Mouse (Mus musculus): ENCODE results near the gene Stab1.

- TF ChIP-seq CTCF (IDR thresholded peaks at IDR 0.05; ENCODE audit: low read depth) (no peak), EP300 (IDR thresholded peaks at IDR 0.05; ENCODE audit: low read depth) (no peak)
Measured at GRCm38 (mm10) chr14:31205244-31205561, 36.8 kb upstream of the Stab1 start.

All from liver, embryonic 14.5 days (tissue).